Mouse (Mus musculus) layer of hippocampus, adult 9-10 months (tissue): ENCODE data around the gene Edem1.

ENCODE experiments used
- DNase-seq: peaks from one replicate; pipeline ENCODE4 v3.0.0; 2022; ENCODE audit warnings: low spot score

Edem1 gene

DNA sequence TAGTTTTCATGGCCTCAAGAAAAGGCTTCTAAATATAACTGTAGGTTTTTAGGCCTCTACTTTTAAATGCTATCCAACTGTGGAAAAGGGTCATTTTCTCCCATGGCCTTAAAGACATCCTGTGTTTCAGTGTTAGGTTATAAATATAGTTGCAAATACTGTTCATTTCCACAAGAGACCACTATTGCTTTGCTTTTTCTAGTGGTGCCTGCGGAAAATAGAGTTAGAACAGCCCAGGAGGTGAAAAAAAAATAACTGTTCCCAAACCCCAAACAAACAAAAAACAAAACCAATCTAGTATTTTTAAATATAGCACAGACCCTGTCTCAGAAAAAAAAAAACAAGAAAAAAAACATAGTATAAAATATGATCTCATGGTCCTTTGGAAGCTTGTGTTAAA, 46.9 kb downstream of the Edem1 start:
- no peak for DNase-seq

DNA sequence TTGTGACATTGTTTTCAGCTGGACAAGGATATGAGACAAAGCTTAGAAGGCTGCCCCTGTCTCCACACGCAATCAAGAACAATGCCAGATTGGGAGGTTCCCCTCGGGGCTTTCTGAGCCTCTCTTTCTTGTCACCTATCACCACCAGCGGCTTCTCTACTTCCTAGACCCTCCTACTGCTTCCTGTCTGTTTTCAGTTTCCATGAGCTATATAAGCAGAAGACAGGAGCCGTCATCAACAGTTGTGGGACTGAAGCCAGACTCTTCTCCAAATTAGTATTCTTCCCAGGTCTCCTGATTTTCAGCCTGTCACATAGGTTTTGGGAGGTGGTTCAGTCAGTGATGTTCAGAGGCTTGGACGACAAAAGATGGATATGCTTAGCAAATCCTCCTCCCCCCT, 47.6 kb downstream of the Edem1 start:
- no peak for DNase-seq

DNA sequence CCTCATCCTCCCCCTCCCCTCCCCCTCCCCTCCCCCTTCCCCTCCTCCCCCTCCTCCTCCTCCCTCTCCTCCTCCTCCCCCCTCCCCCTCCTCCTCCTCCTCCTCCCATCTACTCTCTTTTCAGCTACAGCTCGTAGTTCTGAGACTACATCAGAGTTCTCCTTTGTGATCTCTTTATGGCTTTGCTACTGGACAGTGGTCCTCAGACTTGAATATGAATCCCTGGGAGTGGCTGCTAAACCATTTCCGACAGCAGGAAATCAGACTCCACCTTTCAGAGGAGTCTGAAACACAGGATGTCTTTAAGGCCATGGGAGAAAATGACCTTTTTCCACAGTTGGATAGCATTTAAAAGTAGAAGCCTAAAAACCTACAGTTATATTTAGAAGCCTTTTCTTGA, 48.0 kb downstream of the Edem1 start:
- DNase-seq = no peak

DNA sequence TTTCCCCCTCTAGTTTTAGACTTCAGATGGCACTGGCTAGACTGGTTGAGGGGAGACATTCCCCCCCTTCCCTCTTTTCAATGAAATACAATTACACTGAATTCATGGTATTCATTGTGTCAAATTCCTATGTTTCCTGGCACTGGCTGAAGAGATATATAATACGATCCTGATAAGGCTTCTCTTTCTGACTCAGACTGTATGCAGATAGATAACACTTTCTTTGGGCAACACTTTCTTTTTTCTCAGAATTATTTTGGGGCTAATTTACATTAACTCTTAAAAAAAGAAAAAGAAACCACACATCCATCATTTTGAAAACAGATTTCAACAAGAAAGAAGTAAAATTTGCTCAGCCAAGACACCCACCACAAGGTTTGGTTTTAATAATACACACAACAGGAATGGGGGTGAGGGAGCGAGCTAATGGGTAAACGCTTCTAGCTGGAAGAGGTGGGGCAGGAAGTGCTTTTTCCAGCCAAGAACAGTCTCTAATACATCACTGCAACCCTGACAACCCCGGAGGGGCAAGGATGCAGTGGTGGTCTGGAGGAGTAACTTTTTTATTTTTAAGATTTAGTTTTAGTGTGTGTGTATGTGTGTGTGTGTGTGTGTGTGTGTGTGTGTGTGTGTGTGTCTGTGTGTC, 52.0 kb downstream of the Edem1 start:
- no peak for DNase-seq

DNA sequence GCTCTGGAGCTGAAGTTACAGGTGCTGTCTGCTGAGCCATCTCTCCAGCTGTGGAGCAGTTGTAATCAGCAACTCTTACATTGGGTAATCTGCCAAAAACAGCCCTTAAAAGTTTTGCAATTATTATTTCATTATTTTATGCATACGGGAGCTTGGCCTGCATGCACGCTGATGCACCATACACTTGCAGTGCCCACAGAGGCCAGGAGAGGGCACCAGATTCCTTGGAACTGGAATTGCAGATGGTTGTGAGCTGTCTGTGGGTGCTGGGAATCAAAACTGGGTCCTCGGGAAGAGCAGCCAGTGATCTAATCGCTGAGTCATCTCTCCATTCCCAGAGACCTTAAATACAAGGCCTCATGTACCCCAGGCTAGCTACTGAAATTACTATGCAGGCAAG, 52.6 kb downstream of the Edem1 start:
- DNase-seq = no peak

DNA sequence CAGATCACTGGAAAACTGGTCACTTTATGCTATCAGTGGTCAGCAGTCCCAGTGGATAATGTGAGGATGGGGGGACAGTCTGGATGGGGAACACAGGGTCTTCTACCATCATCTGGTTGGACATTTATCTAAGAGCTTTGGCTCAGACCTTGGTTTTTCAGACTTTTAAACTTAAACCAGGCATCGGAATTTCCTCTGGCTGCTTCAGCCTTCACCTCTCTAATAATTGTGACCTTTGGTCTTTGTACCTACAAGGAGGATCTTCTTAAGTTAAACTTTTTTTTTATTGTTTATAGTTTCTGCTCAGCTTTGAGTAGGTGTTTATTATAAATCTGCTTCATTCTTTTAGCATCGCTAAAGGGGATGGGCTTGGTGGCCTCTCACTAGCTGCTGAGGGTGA, 55.4 kb downstream of the Edem1 start:
- no peak for DNase-seq

DNA sequence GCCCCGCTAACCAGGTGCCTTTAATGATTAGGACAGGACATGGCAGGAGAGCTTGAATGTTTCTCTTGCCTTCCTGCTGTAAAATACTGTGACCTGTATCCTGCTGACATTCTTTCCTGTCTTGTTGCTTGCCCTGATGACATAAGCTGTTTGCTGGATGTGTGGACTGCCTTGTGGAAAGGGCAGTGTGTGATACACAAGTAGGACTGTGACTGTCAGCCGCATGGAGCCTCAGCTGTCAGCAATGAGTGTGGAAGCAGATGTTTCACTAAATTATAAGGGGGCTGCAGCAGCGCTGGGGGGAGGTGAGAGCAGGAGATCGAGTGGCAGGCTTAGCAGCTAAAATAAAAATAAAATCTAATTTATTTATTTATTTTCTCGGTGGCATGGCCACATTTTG, 56.2 kb downstream of the Edem1 start:
- DNase-seq = no peak

DNA sequence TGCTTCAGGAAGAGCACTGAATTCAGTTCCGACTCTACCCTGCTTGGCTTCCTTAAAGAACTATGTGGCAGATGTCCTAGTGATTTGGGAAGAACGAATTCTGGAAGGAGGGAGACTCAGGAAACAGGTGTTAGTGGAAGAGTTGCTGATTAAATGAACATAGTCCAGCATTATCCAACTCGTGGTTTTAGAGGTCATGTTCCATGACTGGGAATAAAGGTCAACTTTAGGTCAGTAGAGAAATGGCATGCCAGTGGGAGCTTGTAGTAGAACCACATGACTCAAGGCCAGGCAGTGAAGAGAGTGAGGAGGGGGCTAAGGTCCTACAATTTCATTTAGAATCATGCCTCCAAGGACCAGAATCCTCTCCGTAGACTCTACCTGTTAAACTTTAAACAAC, 57.9 kb downstream of the Edem1 start:
- DNase-seq = no peak

DNA sequence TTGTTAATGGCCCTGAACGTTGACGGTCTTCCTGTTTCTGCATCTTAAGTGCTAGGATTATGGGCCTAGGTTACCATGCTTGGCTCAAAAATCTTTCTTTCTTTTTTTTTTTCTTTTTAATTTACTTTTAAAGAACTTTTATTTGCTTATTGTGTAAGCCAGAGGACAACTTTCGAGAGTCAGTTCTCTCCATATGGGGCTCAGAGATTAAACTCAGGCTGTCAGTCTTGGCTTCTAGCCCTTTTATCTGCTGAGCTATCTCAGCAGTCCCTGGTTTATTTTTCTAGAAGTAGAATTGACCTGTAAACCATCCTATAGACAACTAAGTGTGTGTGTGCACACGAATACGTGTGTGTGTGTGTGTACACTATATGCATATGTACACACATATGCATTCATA, 64.1 kb downstream of the Edem1 start:
- DNase-seq = no peak

DNA sequence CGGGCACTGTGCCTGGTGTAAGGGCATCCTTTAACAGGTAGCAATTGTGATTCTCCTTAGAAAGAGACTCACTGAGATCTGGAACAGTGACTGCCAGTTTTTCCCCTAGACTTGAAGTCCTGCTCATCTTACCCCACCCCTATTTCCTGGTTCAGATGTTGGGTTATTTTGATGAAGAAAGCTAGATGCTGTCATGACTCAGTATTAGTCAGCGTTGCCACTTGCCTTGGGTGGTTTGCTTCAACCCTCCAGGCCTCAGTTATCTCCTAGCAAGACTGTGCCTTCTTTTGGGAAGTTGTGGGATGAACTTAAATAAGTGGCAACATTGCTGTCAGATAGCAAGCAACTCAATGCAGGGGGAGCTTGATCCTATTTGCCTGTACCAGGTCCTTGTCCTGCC, 66.7 kb downstream of the Edem1 start:
- no peak for DNase-seq

DNA sequence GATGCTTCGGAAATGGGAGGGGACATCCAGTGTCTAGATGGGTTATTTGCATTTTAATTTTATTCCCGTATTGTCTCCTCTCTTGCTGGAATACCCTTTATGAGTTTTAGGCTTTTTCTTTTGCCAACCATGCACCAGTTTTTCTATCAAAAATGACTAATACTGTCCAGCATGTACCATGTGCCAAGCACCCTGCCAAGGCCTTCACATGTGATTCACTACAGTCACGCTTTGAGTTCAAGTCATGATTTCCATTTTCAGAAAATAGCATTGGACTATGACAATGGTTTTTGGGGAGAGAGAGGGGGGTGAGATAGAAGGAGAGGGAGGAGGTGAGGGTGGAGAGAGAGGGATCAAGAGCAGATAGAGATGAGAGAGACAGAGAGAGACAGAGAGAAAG, 67.5 kb downstream of the Edem1 start:
- no peak for DNase-seq

DNA sequence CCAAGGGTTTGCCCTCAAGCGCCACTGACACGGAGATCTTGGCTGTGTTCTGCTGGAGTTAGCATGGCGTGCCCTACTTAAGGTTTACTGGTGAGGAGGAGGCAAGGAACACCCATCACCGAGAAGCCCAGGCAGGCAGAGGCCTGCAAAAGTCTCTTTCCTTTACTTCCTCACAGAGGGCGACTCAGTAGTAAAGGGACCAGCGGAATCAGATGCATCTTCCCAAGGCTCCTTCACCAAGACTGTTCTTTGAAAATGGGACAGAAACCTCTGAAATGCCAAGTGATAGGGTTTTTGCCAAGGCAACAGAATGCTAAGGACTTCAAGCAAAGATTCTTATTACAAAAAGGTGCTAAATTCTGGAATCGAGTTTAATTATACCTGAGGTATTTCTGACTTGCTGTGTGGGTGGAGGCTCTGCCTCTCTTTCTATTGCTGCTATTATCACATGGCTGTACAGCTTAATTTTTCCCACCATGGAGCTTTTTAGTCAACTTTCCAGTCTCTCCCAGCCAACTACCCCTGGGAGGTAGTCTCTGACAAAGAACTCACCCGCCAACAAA, 68.2 kb downstream of the Edem1 start:
- DNase-seq = no peak

DNA sequence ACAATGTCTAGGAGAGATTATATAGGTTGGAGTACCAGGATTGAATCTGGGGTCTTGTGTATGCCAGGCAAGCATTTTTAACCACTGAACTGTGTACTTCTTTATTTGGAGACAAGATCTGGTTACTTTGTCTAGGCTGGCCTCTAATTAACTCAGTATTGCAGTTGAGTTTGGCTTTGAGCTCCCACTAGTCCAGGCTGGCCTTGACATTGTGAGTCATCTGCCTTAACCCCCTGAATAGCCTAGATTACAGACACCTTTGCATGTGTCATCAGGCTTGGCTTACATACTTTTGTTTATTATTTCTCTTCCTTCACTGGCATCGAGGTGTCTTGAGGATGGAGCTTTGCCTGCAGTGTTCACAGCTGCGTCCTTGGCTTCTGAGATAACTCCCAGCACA, 70.8 kb downstream of the Edem1 start:
- DNase-seq = no peak

DNA sequence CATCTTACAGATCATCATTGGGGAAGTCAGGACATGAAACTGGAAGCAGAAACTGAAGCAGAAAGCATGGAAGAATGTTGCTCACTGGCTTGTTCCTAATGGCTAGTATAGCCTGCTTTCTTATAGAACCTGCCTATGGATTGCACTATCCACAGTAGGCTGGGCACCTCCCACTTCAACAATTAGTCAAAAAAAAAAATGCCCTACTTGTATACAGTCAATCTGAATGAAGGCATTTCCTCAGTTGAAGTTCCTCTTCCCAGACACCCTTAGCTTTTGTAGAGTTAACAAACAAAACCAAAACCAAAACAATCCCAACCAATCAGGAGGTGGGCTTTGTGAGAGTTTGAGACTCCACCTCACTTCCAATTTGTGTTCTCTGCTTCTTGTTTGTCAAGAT, 73.7 kb downstream of the Edem1 start:
- no peak for DNase-seq

DNA sequence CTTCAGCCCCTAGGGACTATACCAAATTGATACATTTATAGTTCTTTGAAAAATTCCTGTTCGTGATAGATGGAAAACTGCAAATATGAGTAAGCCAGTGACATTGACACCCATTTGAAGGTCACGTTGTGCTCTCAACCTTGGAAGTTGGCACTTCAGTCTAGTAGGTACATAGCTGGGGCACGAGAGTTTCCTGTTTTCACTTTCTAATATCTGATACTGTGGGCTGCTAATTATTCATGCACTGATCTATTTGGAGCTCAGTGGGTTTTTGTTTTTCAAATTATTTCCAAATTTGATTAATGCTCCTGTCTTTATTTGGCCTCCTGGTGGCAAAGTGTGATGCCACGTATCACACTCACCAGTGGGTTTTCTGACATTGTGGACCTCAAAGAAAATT, 74.8 kb downstream of the Edem1 start:
- DNase-seq = no peak

DNA sequence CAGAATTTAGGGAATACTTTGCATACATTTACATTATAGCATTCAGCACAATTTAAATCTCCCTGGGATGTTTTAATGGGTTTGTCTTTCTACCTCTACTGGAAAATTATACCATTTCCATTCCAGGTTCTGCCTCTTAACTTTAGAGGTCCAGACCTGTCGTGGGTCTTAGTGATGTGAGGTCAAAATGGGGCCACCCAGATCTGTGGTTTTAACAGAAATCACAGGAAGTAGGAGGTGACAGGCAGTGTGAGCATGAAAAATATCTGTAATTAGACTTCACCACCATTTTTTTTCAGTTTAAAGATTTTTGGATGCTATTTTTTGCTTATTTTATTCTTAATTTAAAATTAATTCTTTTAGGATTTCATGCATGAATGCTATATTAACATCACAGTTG, 78.1 kb downstream of the Edem1 start:
- DNase-seq = no peak
